Mouse (Mus musculus) C2C12 (cell line): ENCODE data around the gene Ssc5d.

Source experiments
- CTCF ChIP-seq: IDR thresholded peaks from one replicate; pipeline ENCODE4 v1.5.1; 2011; ENCODE audit not compliant: control insufficient read depth, insufficient read depth, insufficient read length
- FOSL1 ChIP-seq: IDR thresholded peaks from one replicate; pipeline ENCODE4 v1.8.0; 2011; ENCODE audit warnings: mild to moderate bottlenecking, low read length; ENCODE audit not compliant: poor library complexity, insufficient read depth, severe bottlenecking
- MAX ChIP-seq: IDR thresholded peaks from one replicate; pipeline ENCODE4 v1.6.1; 2011; ENCODE audit warnings: mild to moderate bottlenecking, control low read depth
- MYOD1 ChIP-seq: IDR thresholded peaks from one replicate; pipeline ENCODE4 v1.6.1; 2011; ENCODE audit warnings: low read depth; ENCODE audit not compliant: control insufficient read depth, insufficient read length
- USF1 ChIP-seq: IDR thresholded peaks from one replicate; pipeline ENCODE4 v1.6.1; 2011; ENCODE audit warnings: low read depth, mild to moderate bottlenecking, control low read depth, moderate library complexity

DNA sequence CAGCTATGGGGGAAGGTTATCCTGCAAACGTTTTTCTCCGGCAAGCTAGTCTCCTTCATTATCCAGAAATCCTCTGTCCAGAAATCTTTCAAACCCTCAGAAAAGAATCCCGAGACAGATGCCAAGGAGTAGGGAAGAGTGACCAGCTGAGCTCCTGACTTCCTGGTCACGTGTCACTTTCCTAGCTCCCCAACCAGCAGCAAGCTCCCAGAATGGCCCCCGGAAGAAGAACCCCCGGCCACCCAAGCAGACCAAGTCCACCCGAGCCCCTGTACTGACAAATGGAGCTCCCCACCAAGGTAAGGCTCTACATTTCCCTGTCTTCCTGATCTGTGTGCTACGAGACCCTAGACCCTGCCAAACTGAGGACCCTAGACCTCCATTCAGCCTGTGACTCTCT, 2.1 kb downstream of the Ssc5d start:
- TF ChIP-seq CTCF (no peak), MYOD1 (no peak), MAX (no peak), USF1 (no peak), FOSL1 (no peak)
